Mouse (Mus musculus): Measurements from ENCODE around the gene Hdac7.

Gene Hdac7

GRCm38 (mm10) chr15:97854551-97854950, 10.2 kb upstream of the Hdac7 start:
- DNase-seq (ENCODE audit: low spot score), result no peak

- DNase-seq (ENCODE audit: low spot score), result no peak
Measured at GRCm38 (mm10) chr15:97854059-97854458, 9.8 kb upstream of the Hdac7 start.

- no peak for DNase-seq (ENCODE audit: low spot score)
Measured at GRCm38 (mm10) chr15:97852291-97852690, 8.0 kb upstream of the Hdac7 start.

- DNase-seq (ENCODE audit: low spot score), result no peak
Measured at GRCm38 (mm10) chr15:97851011-97851410, 6.7 kb upstream of the Hdac7 start.

GRCm38 (mm10) chr15:97850441-97850840, 6.1 kb upstream of the Hdac7 start:
- peak; percentile 75 for DNase-seq (ENCODE audit: low spot score)

GRCm38 (mm10) chr15:97849116-97849911, 5.0 kb upstream of the Hdac7 start:
- DNase-seq (ENCODE audit: low spot score), result peak; percentile 98

GRCm38 (mm10) chr15:97847866-97848265, 3.6 kb upstream of the Hdac7 start:
- DNase-seq (ENCODE audit: low spot score), result no peak

- no peak for DNase-seq (ENCODE audit: low spot score)
Measured at GRCm38 (mm10) chr15:97847285-97847684, 3.0 kb upstream of the Hdac7 start.

- no peak for DNase-seq (ENCODE audit: low spot score)
Measured at GRCm38 (mm10) chr15:97846121-97846882, 2.0 kb upstream of the Hdac7 start.

- no peak for DNase-seq (ENCODE audit: low spot score)
Measured at GRCm38 (mm10) chr15:97843247-97843651, 1.1 kb downstream of the Hdac7 start.

- no peak for DNase-seq (ENCODE audit: low spot score)
Measured at GRCm38 (mm10) chr15:97842058-97842457, 2.2 kb downstream of the Hdac7 start.

- DNase-seq (ENCODE audit: low spot score), result no peak
Measured at GRCm38 (mm10) chr15:97841383-97841782, 2.9 kb downstream of the Hdac7 start.

GRCm38 (mm10) chr15:97840781-97841180, 3.5 kb downstream of the Hdac7 start:
- DNase-seq (ENCODE audit: low spot score), result no peak

- DNase-seq (ENCODE audit: low spot score), result peak; percentile 45
Measured at GRCm38 (mm10) chr15:97839991-97840455, 4.3 kb downstream of the Hdac7 start.

- no peak for DNase-seq (ENCODE audit: low spot score)
Measured at GRCm38 (mm10) chr15:97839473-97839872, 4.8 kb downstream of the Hdac7 start.

GRCm38 (mm10) chr15:97839012-97839411, 5.3 kb downstream of the Hdac7 start:
- DNase-seq (ENCODE audit: low spot score), result no peak

- DNase-seq (ENCODE audit: low spot score), result peak; percentile 77
Measured at GRCm38 (mm10) chr15:97838395-97838794, 5.9 kb downstream of the Hdac7 start.

- DNase-seq (ENCODE audit: low spot score), result no peak
Measured at GRCm38 (mm10) chr15:97837491-97838061, 6.7 kb downstream of the Hdac7 start.

- no peak for DNase-seq (ENCODE audit: low spot score)
Measured at GRCm38 (mm10) chr15:97836894-97837247, 7.4 kb downstream of the Hdac7 start.

- no peak for DNase-seq (ENCODE audit: low spot score)
Measured at GRCm38 (mm10) chr15:97836153-97836893, 8.0 kb downstream of the Hdac7 start.

- no peak for DNase-seq (ENCODE audit: low spot score)
Measured at GRCm38 (mm10) chr15:97832764-97833479, 11.4 kb downstream of the Hdac7 start.

All from retina, embryonic 14.5 days (tissue).